Mouse (Mus musculus): ENCODE measurements at regions not wholly inside any gene's neighbourhood (a gene's known extent, or its start where the extent isn't known, plus 50 kb on each side); places are given as distances from the start of the nearest gene placed in this dataset.
A peak's percentile ranks its signal among the peaks of the same experiment; 100 is the strongest.

GRCm38 (mm10) chr3:131975940-131976628, 109.0 kb upstream of the Dkk2 start:
- Histone ChIP-seq H3K9me3 (replicated peaks) (no peaks in the 10 kb centered on the region), H3K9ac (replicated peaks) (no peak overlapping the region), H3K36me3 (no peaks in the 10 kb centered on the region), H3K27me3 (replicated peaks) (no peaks in the 10 kb centered on the region), H3K4me3 (replicated peaks) (no peak overlapping the region), H3K27ac (replicated peaks) (no peak overlapping the region), H3K4me1 (no peaks in the 10 kb centered on the region), H3K4me2 (no peak overlapping the region)
- 39% methylated on average over 7 of the region's 7 CpGs for WGBS
- ATAC-seq (ENCODE audit: low FRiP score), result peak; percentile 85

DNA sequence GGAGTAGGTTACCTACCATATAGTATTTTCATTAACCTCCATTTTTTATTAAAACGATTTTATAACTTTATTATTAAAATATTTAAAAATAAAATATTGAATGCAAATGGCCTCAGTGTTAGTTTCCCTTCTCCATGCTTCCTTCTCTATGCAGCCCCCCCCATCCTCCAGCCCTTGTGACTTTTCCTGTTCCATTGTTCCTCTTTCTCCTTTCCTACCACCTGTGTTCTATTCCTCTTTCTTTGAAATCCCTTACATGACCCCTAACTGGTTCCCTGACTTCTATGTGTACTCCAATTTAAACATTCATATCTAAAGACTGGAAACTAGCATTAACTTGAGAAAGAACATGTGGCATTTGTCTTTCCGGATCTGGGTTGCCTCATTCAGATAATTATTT, 101.8 kb upstream of the Dkk2 start:
- Histone ChIP-seq H3K9me3 (replicated peaks) (no peaks in the 10 kb centered on the region), H3K4me1 (no peaks in the 10 kb centered on the region), H3K27me3 (replicated peaks) (no peaks in the 10 kb centered on the region), H3K4me2 (no peak overlapping the region), H3K9ac (replicated peaks) (no peak overlapping the region), H3K27ac (replicated peaks) (no peak overlapping the region), H3K4me3 (replicated peaks) (no peak overlapping the region), H3K36me3 (no peaks in the 10 kb centered on the region)
- ATAC-seq (ENCODE audit: low FRiP score), result no peak
- 89% methylated on average over 2 of the region's 2 CpGs for WGBS

DNA sequence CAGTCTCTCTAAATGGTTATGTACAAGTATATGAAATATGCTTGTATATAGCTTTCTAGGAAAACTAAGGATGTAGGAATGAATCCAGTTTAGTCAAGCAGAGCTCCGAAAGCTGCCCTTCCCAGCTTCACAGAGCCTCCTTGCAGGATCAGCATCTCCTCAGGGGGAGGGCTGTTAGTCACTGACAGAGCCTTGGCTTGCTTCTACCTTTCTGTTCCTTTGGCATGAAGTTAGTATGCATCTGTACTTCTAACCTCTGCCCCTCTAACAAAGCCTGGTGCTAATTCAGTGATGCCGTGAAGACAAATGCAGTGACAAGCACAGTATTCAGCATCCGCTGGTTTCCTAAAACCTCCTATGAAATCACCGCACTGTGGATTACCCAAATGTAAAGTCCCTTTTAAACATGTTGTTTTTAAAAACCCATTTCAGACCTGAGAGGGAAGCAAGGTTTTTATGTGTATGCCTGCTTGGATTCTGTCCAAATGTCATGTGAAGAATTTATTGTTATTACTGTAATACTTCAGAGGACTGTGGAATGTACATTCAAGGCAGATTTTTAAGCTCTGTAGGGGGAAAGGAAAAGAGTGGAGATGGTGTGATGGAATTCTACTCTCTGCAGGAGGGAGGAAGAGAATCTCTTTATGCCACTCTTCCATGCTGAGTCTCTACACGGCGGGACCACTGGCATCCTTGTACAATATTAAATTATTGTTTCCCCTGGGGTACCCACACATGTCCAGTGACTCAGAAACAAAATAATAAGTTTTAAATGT, 86.1 kb upstream of the Dkk2 start:
- Histone ChIP-seq H3K27ac (replicated peaks) (no peak overlapping the region; the same call in 1 of the 2 replicates), H3K9me3 (replicated peaks) (no peaks in the 10 kb centered on the region)
- ATAC-seq (ENCODE audit: low FRiP score), result 0 out of 2 replicates have a peak, but pooled peaks have one; percentile 47

DNA sequence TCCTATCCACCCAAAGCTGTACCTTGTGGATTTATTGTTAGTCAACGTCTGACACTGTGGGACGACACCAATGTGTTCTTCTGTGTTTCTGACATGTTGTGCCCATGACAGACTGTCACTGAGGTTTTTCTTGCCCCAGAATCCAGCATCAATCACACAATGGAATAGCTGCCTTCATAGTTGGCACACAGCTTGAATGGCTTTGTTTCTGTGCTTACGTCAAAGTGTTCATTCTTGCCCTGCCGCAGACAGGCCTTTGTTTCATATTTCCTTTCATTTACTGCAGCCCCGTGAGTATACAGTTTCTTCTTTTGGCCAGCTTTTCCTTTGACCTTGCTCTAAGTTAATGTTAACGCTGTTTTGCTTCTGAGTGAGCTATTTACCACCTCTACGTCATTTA, 78.9 kb upstream of the Dkk2 start:
- H3K4me2 ChIP-seq, result no peak overlapping the region
- 47% methylated on average over 7 of the region's 7 CpGs for WGBS
- no peak overlapping the region for H3K27ac ChIP-seq (replicated peaks)
- H3K9ac ChIP-seq (replicated peaks), result no peak overlapping the region
- H3K36me3 ChIP-seq, result no peaks in the 10 kb centered on the region
- no peaks in the 10 kb centered on the region for H3K27me3 ChIP-seq (replicated peaks)
- no peaks in the 10 kb centered on the region for H3K9me3 ChIP-seq (replicated peaks)
- no peak for ATAC-seq (ENCODE audit: low FRiP score)
- H3K4me3 ChIP-seq (replicated peaks), result no peak overlapping the region
- no peaks in the 10 kb centered on the region for H3K4me1 ChIP-seq

More for the DNA sequence above, 86.1 kb upstream of the Dkk2 start:
- H3K4me1 ChIP-seq, result peaks cover 9% of the 10 kb centered on the region; the same call in 1 of the 2 replicates
- H3K27me3 ChIP-seq (replicated peaks), result no peaks in the 10 kb centered on the region
- peak overlapping the region; percentile 25; the same call in 1 of the 2 replicates for H3K4me2 ChIP-seq
- WGBS, result 35% methylated on average over 6 of the region's 6 CpGs
- no peak overlapping the region for H3K9ac ChIP-seq (replicated peaks)
- no peak overlapping the region for H3K4me3 ChIP-seq (replicated peaks)
- H3K36me3 ChIP-seq, result no peaks in the 10 kb centered on the region

GRCm38 (mm10) chr3:132006912-132007311, 78.2 kb upstream of the Dkk2 start:
- H3K4me2 ChIP-seq, result no peak overlapping the region
- no peak overlapping the region for H3K27ac ChIP-seq (replicated peaks)
- no peak overlapping the region for H3K9ac ChIP-seq (replicated peaks)
- 30% methylated on average over 11 of the region's 11 CpGs for WGBS
- H3K4me3 ChIP-seq (replicated peaks), result no peak overlapping the region
- no peaks in the 10 kb centered on the region for H3K36me3 ChIP-seq
- no peaks in the 10 kb centered on the region for H3K4me1 ChIP-seq
- no peaks in the 10 kb centered on the region for H3K9me3 ChIP-seq (replicated peaks)
- no peaks in the 10 kb centered on the region for H3K27me3 ChIP-seq (replicated peaks)
- no peak for ATAC-seq (ENCODE audit: low FRiP score)

- WGBS, result 74% methylated on average over 4 of the region's 4 CpGs
- no peak for ATAC-seq (ENCODE audit: low FRiP score)
Measured at GRCm38 (mm10) chr3:132007356-132007755, 77.7 kb upstream of the Dkk2 start.

DNA sequence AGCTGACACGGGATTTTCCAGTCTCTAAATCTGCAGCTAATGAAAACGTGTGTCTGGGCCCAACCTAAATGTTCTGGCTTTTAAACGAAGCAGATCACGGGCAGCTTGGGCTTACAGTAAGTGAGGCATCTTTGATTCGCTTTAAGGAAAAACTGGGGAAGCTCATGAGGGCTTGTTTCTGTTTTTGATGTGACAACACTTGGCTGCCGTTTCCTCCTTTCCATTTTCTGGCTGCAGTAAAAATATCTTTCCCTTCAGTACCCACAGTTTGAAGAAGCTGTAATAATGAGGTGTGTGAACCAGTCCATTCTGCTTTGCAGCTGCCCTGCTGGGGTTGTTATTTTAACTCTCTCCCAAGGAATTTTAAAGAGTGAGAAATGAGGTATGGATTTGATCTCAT, 69.9 kb upstream of the Dkk2 start:
- 24% methylated on average over 6 of the region's 6 CpGs for WGBS
- no peak overlapping the region for H3K4me3 ChIP-seq (replicated peaks)
- H3K27me3 ChIP-seq (replicated peaks), result no peaks in the 10 kb centered on the region
- no peaks in the 10 kb centered on the region for H3K36me3 ChIP-seq
- no peak for ATAC-seq (ENCODE audit: low FRiP score)
- no peak overlapping the region for H3K9ac ChIP-seq (replicated peaks)
- peaks cover 9% of the 10 kb centered on the region; the same call in 1 of the 2 replicates for H3K4me1 ChIP-seq
- H3K27ac ChIP-seq (replicated peaks), result no peak overlapping the region
- no peak overlapping the region; the same call in 1 of the 2 replicates for H3K4me2 ChIP-seq
- no peaks in the 10 kb centered on the region for H3K9me3 ChIP-seq (replicated peaks)

More at GRCm38 (mm10) chr3:132007356-132007755, 77.7 kb upstream of the Dkk2 start:
- Histone ChIP-seq H3K4me2 (no peak overlapping the region), H3K9me3 (replicated peaks) (no peaks in the 10 kb centered on the region), H3K27ac (replicated peaks) (no peak overlapping the region), H3K4me3 (replicated peaks) (no peak overlapping the region), H3K36me3 (no peaks in the 10 kb centered on the region), H3K9ac (replicated peaks) (no peak overlapping the region), H3K4me1 (no peaks in the 10 kb centered on the region), H3K27me3 (replicated peaks) (no peaks in the 10 kb centered on the region)

GRCm38 (mm10) chr3:132017485-132018261, 67.4 kb upstream of the Dkk2 start:
- H3K27me3 ChIP-seq (replicated peaks), result no peaks in the 10 kb centered on the region
- H3K9me3 ChIP-seq (replicated peaks), result no peaks in the 10 kb centered on the region
- 20% methylated on average over 15 of the region's 15 CpGs for WGBS
- peaks cover 9% of the 10 kb centered on the region; the same call in 1 of the 2 replicates for H3K4me1 ChIP-seq
- no peak overlapping the region for H3K27ac ChIP-seq (replicated peaks)
- peak overlapping the region; percentile 22; the same call in 1 of the 2 replicates for H3K4me2 ChIP-seq
- no peak overlapping the region for H3K9ac ChIP-seq (replicated peaks)
- peak; percentile 73; the same call in 1 of the 2 replicates for ATAC-seq (ENCODE audit: low FRiP score)
- H3K36me3 ChIP-seq, result no peaks in the 10 kb centered on the region
- no peak overlapping the region for H3K4me3 ChIP-seq (replicated peaks)

- H3K27me3 ChIP-seq (replicated peaks), result no peaks in the 10 kb centered on the region
- H3K36me3 ChIP-seq, result no peaks in the 10 kb centered on the region
- H3K9me3 ChIP-seq (replicated peaks), result no peaks in the 10 kb centered on the region
- H3K27ac ChIP-seq (replicated peaks), result no peak overlapping the region
- no peak overlapping the region for H3K4me3 ChIP-seq (replicated peaks)
- no peak overlapping the region for H3K4me2 ChIP-seq
- no peak overlapping the region for H3K9ac ChIP-seq (replicated peaks)
- H3K4me1 ChIP-seq, result peaks cover 9% of the 10 kb centered on the region; the same call in 1 of the 2 replicates
- ATAC-seq (ENCODE audit: low FRiP score), result peak; percentile 45; the same call in 1 of the 2 replicates
- 24% methylated on average over 2 of the region's 2 CpGs for WGBS
Measured at GRCm38 (mm10) chr3:132018505-132018904, 66.6 kb upstream of the Dkk2 start.

GRCm38 (mm10) chr3:132022032-132022431, 63.1 kb upstream of the Dkk2 start:
- no peaks in the 10 kb centered on the region for H3K36me3 ChIP-seq
- H3K4me1 ChIP-seq, result 0 out of 2 replicates have a peak, but pooled peaks cover 5% of the 10 kb centered on the region
- H3K27ac ChIP-seq (replicated peaks), result no peak overlapping the region
- no peak for ATAC-seq (ENCODE audit: low FRiP score)
- H3K27me3 ChIP-seq (replicated peaks), result no peaks in the 10 kb centered on the region
- no peak overlapping the region for H3K9ac ChIP-seq (replicated peaks)
- H3K9me3 ChIP-seq (replicated peaks), result no peaks in the 10 kb centered on the region
- H3K4me3 ChIP-seq (replicated peaks), result no peak overlapping the region
- 67% methylated on average over 4 of the region's 4 CpGs for WGBS
- no peak overlapping the region for H3K4me2 ChIP-seq

DNA sequence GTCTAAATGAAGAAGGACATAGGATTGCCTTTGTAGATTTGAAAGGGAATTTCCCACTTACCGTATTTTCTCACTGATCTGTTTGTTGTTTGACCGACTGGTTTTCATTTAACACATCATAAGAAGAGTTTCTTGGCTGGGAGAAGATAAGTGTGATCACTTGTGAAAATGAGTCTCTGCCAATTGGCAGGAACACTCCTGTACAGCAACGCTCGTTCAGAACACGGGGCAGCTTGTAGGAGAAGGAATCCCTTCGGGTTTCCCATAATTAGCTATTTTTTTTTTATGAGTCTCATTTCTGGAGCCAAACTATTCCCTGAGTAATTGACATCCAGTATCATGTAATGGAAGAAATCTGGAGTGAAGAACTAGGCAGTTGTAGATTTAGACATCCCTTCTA, 61.8 kb upstream of the Dkk2 start:
- Histone ChIP-seq H3K4me2 (no peak overlapping the region), H3K4me3 (replicated peaks) (no peak overlapping the region), H3K27me3 (replicated peaks) (no peaks in the 10 kb centered on the region), H3K9ac (replicated peaks) (no peak overlapping the region), H3K36me3 (no peaks in the 10 kb centered on the region), H3K27ac (replicated peaks) (no peak overlapping the region), H3K4me1 (no peaks in the 10 kb centered on the region), H3K9me3 (replicated peaks) (no peaks in the 10 kb centered on the region)
- no peak for ATAC-seq (ENCODE audit: low FRiP score)
- WGBS, result 71% methylated on average over 6 of the region's 6 CpGs
